Mouse (Mus musculus) layer of hippocampus, adult 9-11 months (tissue): Measurements from ENCODE around the gene Upp2.

Experiments used
- DNase-seq: peaks from one replicate; pipeline ENCODE4 v3.0.0; 2022

The Upp2 gene

DNA sequence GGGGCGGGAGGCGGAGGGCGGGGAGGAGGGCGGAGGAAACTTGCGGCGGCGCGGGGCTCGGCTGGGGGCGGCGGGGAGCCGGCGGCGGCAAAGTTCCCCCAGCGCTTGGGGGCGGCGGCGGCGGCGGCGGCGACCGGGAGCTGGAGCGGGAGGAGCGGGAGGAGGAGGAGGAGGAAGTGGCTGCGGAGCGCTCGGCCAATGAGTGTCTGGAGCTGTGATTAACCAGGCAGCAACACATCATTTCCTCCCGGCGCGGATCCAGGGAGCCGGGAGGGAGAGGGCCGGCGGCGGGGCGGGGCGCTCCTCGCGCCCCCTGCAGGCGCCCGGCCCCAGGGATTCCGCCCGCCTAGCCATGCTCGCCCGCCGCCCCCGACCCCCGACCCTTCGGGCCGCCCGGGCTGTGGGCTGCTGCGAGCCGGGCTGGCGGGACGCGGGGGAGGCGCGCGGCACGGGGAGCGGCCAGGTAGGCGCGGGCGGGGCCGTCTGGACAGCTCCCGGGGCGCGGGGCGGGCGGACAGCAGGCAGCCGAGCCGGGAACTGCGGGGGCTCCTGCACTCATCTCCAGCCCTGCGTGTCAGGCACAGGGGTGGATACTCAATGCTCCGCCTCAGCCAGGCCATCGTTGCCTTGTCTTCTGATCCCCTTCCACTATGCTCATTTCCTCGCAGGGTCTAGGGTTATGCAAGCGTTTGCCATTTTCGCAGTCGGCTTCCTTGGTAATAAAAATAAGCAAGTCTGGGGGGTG, at the start of gene Upp2, which contains the start of gene Acvr1:
Upp2 (plus strand) TSS at position 233 of the 745 bp plus-strand sequence.
Acvr1 (minus strand) TSS at position 92 of the 745 bp plus-strand sequence.
- DNase-seq: peak; percentile 94

GRCm38 (mm10) chr2:58518517-58518916, 48.6 kb upstream of the Upp2 start:
- DNase-seq: no peak

DNA sequence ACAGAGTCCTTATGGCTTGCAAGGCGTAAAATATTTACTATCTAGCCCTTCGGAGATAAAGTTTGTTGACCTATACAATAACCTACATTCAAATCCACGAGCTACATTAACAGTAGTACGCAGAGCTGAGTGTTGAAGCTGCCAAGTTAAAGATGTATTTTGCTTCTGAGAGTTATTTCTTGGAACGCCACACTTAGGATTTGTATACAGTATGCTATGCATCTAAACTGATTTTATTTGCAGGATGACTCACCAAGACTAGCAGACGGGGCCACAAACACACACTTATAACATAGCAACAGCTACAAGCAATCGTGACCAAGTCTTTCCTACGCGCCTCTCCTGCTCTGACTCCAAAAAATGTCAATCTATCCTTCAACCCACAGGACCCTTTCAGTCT, 46.4 kb upstream of the Upp2 start:
- DNase-seq: no peak

DNA sequence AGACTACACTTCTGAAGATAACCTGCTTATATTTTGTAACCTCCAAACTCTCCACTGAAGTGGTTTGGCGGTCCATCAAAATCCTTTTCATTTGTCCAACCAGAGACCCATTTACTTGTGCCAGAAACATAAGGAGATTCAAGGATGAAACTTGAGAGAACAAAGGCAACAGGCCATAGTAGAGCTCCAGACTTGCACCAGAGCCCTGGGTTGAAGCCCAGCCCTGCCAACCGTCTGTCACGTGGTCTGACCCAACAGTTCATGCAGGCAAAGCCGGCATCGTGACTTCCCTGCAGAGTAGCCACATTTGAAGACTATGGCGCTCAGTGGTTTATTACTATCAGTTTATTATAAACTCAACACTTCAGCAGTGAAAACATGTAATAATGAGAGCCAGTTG, 45.5 kb upstream of the Upp2 start:
- DNase-seq: no peak

DNA sequence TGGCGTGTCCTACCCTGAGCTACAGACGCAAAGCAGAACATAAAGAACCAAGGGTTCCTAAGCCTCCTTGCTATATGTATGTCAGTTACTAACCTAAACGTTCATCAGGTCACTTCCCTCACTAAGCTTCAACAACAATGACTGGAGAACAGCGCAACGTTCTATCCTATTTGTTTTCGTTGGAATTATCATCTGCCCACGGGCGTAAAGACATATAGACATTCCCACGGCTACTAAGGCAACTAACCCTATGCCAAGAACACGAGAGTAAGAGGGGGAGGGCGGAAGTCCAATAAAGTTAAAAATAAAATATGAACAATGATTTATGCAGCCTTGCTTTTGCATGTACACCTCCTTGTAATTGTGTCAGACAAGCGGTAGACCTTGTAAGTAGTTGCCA, 44.0 kb upstream of the Upp2 start:
- DNase-seq: no peak

GRCm38 (mm10) chr2:58523894-58524293, 43.2 kb upstream of the Upp2 start:
- DNase-seq: no peak

- no peak for DNase-seq
Measured at GRCm38 (mm10) chr2:58524356-58524755, 42.7 kb upstream of the Upp2 start.

- DNase-seq: no peak
Measured at GRCm38 (mm10) chr2:58527786-58528185, 39.3 kb upstream of the Upp2 start.

GRCm38 (mm10) chr2:58529384-58529783, 37.7 kb upstream of the Upp2 start:
- DNase-seq: no peak

DNA sequence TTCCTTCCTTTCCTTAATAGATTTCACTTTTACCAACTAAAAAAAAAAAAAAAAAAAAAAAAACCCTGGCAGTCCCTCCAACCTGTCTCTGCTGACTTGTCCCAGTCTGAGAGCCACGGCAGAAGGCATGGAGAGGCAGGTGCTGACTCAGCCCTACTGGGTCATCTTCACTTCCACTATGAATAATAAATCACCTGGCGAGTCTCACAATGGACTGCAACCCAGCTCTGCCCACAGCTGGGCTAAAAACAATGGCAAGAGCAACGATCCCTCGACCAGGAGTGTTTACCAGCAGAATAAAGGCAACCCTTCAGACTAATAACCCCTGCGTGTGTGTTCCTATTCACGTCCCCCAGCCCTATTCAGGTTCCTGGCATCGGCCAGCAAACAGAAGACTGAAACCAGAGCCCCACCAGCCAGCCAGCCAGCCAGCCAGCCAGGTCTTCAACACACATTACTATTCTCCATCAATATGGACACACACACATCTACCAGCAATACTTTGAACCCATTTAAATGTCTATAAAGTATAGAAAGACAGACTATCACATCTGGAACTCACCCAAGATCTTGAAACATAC, 37.1 kb upstream of the Upp2 start:
- no peak for DNase-seq

DNA sequence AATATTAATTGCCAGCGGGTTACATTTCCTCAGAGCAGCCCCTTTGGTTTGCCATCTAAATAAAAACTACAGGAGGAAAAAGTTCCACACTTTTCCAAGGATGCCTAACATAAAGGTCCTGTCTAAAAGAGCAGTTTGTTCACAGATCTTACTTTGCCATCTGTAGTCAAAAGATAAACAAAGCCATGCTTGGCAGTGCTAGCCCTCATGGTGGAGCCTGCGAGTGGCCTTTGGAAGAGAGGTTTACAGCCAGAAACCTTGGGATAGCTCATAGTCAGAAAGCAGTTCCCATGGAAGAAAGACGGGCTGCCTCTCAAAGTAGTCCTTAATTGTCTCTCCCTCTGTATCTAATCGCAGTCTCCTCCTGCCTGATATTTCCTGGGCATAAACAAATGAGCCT, 36.6 kb upstream of the Upp2 start:
- DNase-seq: no peak

- DNase-seq: peak; percentile 90
Measured at GRCm38 (mm10) chr2:58532260-58532850, 34.7 kb upstream of the Upp2 start.

- peak; percentile 40 for DNase-seq
Measured at GRCm38 (mm10) chr2:58533521-58534001, 33.5 kb upstream of the Upp2 start.

DNA sequence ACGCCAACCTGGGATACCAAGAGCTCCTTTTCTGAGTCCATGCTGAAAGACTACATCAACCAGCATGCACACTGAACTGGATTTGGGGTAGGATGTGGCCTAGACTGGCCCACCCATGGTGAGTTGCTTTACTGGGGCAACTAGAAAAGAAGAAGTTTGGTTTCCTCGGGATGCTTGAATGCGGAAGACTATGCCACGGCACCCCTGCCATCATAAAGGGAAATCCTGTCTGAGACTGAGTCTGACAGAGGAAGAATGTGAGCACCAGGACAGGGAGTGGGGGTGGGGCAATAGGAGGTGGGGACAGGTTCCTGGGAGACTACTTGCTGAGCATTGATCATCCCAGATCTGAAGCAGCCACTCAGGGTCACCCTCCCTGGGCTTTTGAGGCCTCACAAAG, 32.7 kb upstream of the Upp2 start:
- DNase-seq: peak; percentile 49

GRCm38 (mm10) chr2:58535233-58535632, 31.9 kb upstream of the Upp2 start:
- DNase-seq: no peak

DNA sequence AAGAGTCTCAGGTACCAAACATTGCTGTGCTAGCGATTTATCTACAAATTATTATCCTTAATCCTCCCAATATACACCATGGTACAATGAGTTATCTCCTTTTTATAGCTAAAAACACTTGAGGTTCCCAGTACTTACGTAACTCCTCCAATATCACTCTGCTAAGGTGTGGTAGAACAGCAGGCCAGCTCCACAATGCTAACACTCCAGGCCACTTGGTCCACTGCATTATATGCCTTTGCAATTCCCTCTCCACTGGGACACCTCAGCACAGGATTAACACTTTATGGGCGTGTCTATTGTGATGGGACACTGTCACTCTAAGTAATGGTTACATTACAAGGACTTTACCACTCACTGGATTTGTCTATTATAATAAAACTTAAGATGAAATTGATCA, 30.3 kb upstream of the Upp2 start:
- no peak for DNase-seq

DNA sequence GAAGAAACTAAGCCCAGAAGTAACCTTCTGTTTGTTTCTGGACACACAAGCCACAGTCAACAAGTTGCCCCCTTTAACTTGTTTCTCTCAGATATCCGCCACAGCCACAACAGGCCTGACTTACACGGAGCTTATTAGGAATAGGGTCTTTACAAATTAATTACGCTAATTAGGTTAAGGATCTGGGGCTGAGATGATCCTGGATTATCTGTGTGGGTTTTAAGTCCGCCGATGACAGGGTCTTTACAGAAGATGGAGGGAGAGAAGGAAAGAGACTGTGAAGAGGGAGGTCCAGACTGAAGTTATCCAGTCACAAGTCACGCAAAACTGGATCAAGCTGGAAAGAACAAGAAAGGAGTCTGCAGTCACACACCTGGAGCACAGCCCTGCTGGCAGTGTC, 28.9 kb upstream of the Upp2 start:
- no peak for DNase-seq

GRCm38 (mm10) chr2:58543252-58543651, 23.8 kb upstream of the Upp2 start:
- DNase-seq: no peak

DNA sequence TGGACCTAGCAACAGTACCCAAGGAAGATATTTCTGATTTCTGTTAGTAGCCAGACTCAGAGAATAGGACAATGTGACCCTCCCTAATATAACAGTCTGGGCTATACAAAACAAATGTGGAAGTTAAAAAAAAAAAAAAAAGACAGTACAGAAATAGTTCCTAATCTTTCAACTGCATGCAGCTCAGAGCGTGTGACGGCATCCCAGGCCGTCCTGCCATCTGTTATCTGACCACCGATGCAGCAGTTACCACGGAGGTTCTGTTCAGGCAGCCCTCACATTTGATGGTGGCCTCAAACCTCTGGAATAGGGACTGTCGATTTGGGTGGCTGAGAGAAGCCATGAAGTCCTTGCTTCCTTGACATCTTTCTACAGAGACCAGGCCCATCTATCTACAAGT, 22.7 kb upstream of the Upp2 start:
- no peak for DNase-seq

- DNase-seq: no peak
Measured at GRCm38 (mm10) chr2:58546264-58546663, 20.8 kb upstream of the Upp2 start.

DNA sequence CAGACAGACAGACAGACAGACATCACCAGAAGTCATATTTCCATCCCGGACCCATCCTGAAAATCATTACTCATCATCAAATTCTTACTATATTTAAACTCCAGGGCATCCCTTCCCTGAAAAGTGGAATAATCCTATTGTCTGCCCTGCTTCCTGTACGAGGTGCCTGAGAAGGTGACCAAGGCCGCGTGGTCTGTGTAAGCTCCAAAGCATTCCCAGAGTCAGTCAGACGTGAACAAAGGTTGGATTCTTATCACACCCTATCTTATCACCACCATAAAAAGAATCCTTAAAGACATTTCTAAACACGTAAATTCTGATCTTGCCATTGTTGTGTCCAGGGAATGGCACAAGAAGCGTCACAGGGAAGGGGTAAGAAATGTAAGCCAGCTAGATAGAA, 18.2 kb upstream of the Upp2 start:
- no peak for DNase-seq

DNA sequence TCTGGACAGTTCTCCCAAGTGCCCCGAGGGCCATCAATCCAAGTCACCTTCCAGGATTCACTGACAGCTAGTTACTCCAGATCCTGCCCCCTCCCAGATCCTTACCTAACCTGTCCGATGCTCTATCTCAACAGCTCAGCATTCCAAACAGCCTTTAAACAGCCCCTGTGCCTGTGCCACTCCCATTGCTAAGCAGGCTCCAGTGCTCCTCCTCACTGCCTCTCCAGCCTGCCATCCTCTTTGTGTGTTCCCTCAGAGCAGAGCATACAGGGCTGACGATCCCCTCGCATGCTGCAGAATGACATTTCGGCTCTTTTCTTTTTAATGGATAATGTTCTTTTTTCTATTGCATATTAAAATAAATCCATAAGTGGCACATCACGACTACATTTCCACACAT, 17.1 kb upstream of the Upp2 start:
- no peak for DNase-seq

DNA sequence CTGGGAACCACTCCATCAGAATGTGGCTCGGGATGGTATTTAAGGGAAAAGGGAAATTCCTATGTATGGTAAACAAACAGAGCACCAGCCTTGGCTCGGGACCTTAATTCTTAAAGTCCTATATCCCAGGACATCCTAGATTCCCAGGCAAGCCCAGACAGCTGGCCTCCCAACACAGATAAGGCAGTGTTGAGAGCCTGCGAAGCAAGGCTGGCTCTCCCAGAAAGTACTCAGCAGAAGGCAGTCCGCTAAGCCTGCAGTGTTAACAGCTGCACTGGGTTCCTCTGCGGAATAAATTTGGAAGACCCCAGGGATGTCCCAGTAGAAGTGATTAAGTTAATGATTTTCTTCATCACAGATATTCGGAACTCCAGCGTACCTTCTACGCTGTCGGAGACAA, 16.6 kb upstream of the Upp2 start:
- DNase-seq: no peak

- no peak for DNase-seq
Measured at GRCm38 (mm10) chr2:58551866-58552265, 15.2 kb upstream of the Upp2 start.
